Mouse (Mus musculus) spleen, adult 2 months (tissue): ENCODE measurements around the gene Ndufa5.

Source experiments
- CTCF ChIP-seq: fragments of 200-500 bp; IDR thresholded peaks from 2 replicates; pipeline ENCODE4 v1.5.1; 2011; ENCODE audit warnings: mild to moderate bottlenecking, inconsistent platforms; ENCODE audit not compliant: insufficient read depth, insufficient read length, insufficient replicate concordance; ENCODE audit errors: extremely low read depth
- POLR2A ChIP-seq: fragments of 200-500 bp; IDR thresholded peaks from 2 replicates; pipeline ENCODE4 v1.6.1; 2011; ENCODE audit warnings: low read depth, low read length, inconsistent platforms

DNA sequence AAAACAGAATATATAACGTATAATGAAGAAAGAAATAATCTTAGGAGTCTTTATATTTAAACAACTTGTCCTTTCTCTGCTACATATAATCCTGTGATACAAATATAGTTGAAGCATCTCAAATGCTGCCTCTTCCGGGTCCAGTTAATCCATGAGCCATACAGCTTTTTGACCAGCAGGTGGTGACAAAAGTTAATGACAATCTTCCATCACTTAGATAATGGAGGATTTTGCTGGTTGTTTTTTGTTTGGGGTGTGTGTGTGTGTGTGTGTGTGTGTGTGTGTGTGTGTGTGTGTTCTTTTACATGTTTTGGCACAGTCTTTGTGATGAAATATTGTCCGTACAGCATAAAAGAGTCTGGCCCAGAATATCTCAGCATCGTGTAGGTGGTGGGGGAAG, 2.4 kb upstream of the Ndufa5 start:
- TF ChIP-seq CTCF = no peak; the same call in 1 of the 2 replicates
- no peak for TF ChIP-seq POLR2A
